Mouse (Mus musculus): ENCODE measurements at regions not wholly inside any gene's neighbourhood (a gene's known extent, or its start where the extent isn't known, plus 50 kb on each side); places are given as distances from the start of the nearest gene placed in this dataset.

GRCm38 (mm10) chr4:150712856-150713255 lies 60.9 kb upstream of the Slc45a1 start:
- Histone ChIP-seq H3K9me3 (replicated peaks) (no peaks in the 10 kb centered on the region), H3K4me2 (replicated peaks) (no peak overlapping the region), H3K4me1 (peaks cover 23% of the 10 kb centered on the region), H3K4me3 (no peak overlapping the region), H3K9ac (no peak overlapping the region), H3K27ac (no peak overlapping the region), H3K36me3 (no peaks in the 10 kb centered on the region), H3K27me3 (0 out of 2 replicates have a peak, but pooled peaks cover 3% of the 10 kb centered on the region)
- 74% methylated on average over 10 of the region's 10 CpGs for WGBS
- ATAC-seq (ENCODE audit: low FRiP score) = no peak

DNA sequence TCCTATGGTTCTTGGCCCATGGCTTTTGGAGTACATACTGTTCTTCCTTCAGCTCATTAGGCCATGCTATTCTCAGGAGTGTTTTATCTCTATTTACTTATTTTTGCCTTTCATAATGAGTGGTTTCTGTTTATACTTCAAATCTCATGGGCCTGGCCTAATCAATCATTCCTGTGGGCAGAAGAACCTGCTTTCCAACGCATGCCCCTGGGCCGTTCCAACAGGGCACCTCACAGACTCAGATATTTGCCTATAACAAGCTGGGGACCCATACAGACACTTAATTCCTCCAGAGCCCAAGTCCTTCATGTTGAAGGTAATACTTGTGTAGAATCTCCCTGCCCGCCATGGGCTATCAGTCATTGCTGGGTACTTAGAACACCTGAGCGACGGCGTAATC lies 59.7 kb upstream of the Slc45a1 start:
- Histone ChIP-seq H3K4me1 (peaks cover 25% of the 10 kb centered on the region), H3K36me3 (no peaks in the 10 kb centered on the region), H3K4me3 (no peak overlapping the region), H3K9ac (no peak overlapping the region), H3K27me3 (0 out of 2 replicates have a peak, but pooled peaks cover 3% of the 10 kb centered on the region), H3K27ac (no peak overlapping the region), H3K4me2 (replicated peaks) (no peak overlapping the region), H3K9me3 (replicated peaks) (no peaks in the 10 kb centered on the region)
- 92% methylated on average over 6 of the region's 6 CpGs for WGBS
- no peak for ATAC-seq (ENCODE audit: low FRiP score)

- WGBS = 28% methylated on average over 11 of the region's 11 CpGs
- no peak overlapping the region for H3K27ac ChIP-seq
These were observed 57.6 kb upstream of the Slc45a1 start for GRCm38 (mm10) chr4:150709391-150710130.

GRCm38 (mm10) chr4:150708572-150708984 lies 56.6 kb upstream of the Slc45a1 start:
- Histone ChIP-seq H3K27me3 (0 out of 2 replicates have a peak, but pooled peaks cover 5% of the 10 kb centered on the region), H3K4me2 (replicated peaks) (no peak overlapping the region), H3K27ac (no peak overlapping the region), H3K9me3 (replicated peaks) (no peaks in the 10 kb centered on the region), H3K9ac (no peak overlapping the region), H3K4me1 (peaks cover 28% of the 10 kb centered on the region), H3K4me3 (no peak overlapping the region), H3K36me3 (no peaks in the 10 kb centered on the region)
- ATAC-seq (ENCODE audit: low FRiP score) = no peak
- 78% methylated on average over 4 of the region's 4 CpGs for WGBS

More at GRCm38 (mm10) chr4:150709391-150710130, 57.6 kb upstream of the Slc45a1 start:
- Histone ChIP-seq H3K4me3 (no peak overlapping the region), H3K4me2 (replicated peaks) (no peak overlapping the region), H3K36me3 (no peaks in the 10 kb centered on the region), H3K4me1 (peaks cover 28% of the 10 kb centered on the region), H3K27me3 (0 out of 2 replicates have a peak, but pooled peaks cover 3% of the 10 kb centered on the region), H3K9ac (no peak overlapping the region), H3K9me3 (replicated peaks) (no peaks in the 10 kb centered on the region)
- ATAC-seq (ENCODE audit: low FRiP score) = peak; percentile 49

DNA sequence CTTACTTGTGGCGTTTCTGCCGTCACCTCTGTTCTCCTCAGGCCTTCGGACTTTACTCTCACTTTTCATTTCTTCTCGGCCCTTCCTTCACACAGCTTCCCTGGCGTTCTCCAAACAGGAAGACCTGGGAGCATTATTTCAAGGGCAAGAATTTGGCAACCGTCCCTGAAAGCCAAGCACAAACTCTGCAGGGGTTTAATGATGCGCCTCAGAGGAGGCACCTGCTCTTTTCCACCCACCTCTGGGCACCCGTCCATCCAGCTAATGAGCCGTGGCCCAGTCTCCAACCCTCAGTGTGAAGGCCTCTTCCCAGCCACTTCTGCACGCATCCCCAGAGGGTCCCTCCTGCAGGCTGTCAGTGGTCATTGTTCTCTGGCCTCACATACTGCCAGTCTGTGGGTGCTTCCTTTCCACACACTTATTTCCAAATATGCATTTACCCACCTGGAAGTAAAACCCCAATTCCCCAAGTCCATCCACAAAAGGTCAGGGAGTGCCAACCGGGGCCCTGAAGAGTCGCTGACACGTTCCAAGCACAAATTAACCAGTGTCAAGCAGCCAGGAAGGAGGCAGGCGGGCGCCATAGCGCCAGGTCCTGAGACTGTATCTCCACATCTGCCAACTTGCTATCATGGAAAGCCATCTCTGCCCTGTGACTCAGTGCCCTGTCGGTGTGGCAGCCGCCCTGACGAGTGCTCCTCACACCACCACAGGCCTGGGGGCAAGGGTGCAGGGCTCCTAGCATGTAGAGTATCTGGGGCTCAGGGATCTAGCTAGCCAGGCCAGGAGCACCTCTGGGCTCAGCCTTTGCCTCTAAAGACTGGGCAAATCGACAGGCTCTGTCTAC lies 56.0 kb upstream of the Slc45a1 start:
- Histone ChIP-seq H3K36me3 (no peaks in the 10 kb centered on the region), H3K27me3 (0 out of 2 replicates have a peak, but pooled peaks cover 5% of the 10 kb centered on the region), H3K9me3 (replicated peaks) (no peaks in the 10 kb centered on the region), H3K4me1 (peaks cover 28% of the 10 kb centered on the region), H3K4me2 (replicated peaks) (no peak overlapping the region), H3K27ac (0 out of 2 replicates have a peak overlapping the region, but pooled peaks have one; percentile 4), H3K9ac (no peak overlapping the region), H3K4me3 (no peak overlapping the region)
- ATAC-seq (ENCODE audit: low FRiP score) = no peak
- WGBS = 71% methylated on average over 20 of the region's 20 CpGs

DNA sequence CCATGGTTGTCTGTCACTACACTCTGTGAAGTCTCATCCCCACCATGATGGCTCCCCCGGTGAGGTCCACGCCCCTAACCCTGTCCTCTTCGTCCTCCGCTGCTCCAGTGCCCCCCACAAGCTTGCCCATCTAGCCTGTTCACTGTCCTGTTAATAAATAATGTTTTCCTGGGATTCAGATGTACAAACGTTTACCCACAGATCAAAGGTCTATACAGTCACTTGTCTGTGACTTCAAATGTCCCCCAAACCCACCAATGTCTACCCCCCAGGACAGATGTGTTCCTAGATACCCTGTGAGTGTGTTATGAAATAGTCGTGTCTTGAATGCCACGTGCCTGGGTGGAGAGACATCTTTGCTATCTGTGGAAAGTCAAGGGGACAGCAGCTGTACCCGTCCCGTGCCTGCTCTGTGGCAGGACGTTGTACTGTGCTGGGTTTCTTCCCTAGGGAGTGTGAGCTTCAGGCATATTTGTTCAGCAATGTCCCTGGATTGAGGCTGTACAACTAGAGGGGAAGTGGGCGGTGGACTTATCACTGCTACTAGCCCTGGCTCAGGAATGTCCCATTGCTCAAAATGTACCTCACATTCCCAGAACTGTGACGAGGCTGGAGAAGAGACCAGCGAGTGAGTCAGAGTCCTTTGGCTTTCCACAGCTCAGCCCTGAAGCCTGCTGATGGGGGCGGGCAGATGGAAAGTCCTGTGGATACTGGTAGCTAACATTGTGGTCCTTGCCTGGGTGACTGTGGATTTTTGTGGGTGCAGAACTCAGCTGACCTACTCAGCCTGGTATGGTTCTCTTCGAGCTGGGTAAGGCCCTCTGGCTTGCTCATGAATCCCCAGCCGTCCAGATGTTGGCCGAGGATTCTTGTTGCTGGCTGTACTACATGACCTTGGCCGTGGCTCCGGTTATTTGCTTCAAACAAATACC lies 55.1 kb upstream of the Slc45a1 start:
- Histone ChIP-seq H3K9ac (no peak overlapping the region), H3K4me3 (no peak overlapping the region), H3K4me2 (replicated peaks) (no peak overlapping the region), H3K4me1 (peaks cover 28% of the 10 kb centered on the region), H3K27me3 (0 out of 2 replicates have a peak, but pooled peaks cover 5% of the 10 kb centered on the region), H3K36me3 (no peaks in the 10 kb centered on the region), H3K9me3 (replicated peaks) (no peaks in the 10 kb centered on the region), H3K27ac (no peak overlapping the region)
- 77% methylated on average over 19 of the region's 19 CpGs for WGBS
- ATAC-seq (ENCODE audit: low FRiP score) = no peak

DNA sequence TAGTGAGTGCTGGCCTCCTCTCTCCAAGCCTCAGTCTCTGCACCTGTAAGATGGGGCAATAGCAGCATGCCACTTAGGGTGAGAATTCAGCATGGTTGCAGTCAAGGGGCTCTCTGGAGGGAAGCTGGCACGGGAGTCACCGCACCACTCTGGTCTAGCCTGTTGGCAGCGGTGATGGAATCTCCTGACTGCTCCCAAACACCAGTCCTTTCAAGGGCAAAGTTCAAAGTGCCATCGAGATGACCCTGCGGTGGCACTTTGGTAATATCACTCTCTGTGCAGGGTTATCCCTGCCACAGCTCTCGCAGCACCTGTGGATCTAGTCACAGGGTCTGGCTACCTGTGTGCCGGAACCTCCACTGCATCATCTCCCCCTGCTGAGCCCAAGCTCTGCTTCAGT lies 54.3 kb upstream of the Slc45a1 start:
- no peak for ATAC-seq (ENCODE audit: low FRiP score)
- no peaks in the 10 kb centered on the region for H3K36me3 ChIP-seq
- 92% methylated on average over 7 of the region's 7 CpGs for WGBS

DNA sequence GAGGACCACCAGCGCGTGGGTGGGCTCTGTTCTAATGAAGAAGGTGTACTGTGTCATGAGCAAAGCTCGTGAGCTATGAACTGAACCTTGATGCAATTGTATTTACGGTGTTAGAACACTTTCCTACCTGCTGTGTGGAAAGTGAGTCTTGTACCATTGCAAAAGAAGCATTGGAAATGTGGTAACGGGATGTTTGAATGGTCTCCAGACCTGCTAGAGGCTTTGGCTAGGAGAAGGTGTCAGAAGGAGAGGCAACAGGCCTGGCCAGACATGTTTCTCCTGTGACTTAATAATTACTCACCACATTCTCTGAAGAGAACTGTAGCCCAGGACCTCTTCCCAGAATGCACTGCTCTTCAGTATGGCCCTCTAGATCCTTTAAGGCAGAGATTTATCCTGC lies 51.3 kb upstream of the Slc45a1 start:
- Histone ChIP-seq H3K4me2 (replicated peaks) (no peak overlapping the region), H3K27ac (no peak overlapping the region), H3K9me3 (replicated peaks) (no peaks in the 10 kb centered on the region), H3K27me3 (0 out of 2 replicates have a peak, but pooled peaks cover 2% of the 10 kb centered on the region), H3K9ac (no peak overlapping the region), H3K4me1 (peaks cover 14% of the 10 kb centered on the region), H3K36me3 (no peaks in the 10 kb centered on the region), H3K4me3 (no peak overlapping the region)
- 92% methylated on average over 5 of the region's 5 CpGs for WGBS
- no peak for ATAC-seq (ENCODE audit: low FRiP score)

More for the DNA sequence above, 54.3 kb upstream of the Slc45a1 start:
- peaks cover 28% of the 10 kb centered on the region for H3K4me1 ChIP-seq
- no peak overlapping the region for H3K4me3 ChIP-seq
- no peak overlapping the region for H3K4me2 ChIP-seq (replicated peaks)
- H3K27me3 ChIP-seq = 0 out of 2 replicates have a peak, but pooled peaks cover 5% of the 10 kb centered on the region
- H3K9me3 ChIP-seq (replicated peaks) = no peaks in the 10 kb centered on the region
- no peak overlapping the region for H3K27ac ChIP-seq
- no peak overlapping the region for H3K9ac ChIP-seq
